ENCODE assay signal across 25 mouse cellular contexts in genomic region chr1:151585647-151586046, GRCm38 (mm10).
"Had no signal": no experiment of that assay in that cellular context is flagged by ENCODE, and none has a peak within 500 bp of the region (broad histone marks: within the 10 kb centered on the region; RNA-seq: fewer than 3 reads in every experiment).

No protein-coding gene starts in this region.

- H3K27ac ChIP-seq: heart, embryonic 10.5 days; hindbrain, embryonic 10.5 days; hindbrain, embryonic 12.5 days; hindbrain, embryonic 14.5 days; intestine, embryonic 15.5 days; layer of hippocampus, adult 2 months; left cerebral cortex, adult 2 months; limb, embryonic 10.5 days; limb, embryonic 12.5 days had no signal

- H3K4me2 ChIP-seq: heart, embryonic 12.5 days; hindbrain, embryonic 12.5 days; hindbrain, embryonic 14.5 days; intestine, embryonic 15.5 days; limb, embryonic 12.5 days; liver, embryonic 11.5 days had no signal

- ATAC-seq: hindbrain, embryonic 16.5 days; inflammation-experienced regulatory T-cells, adult 6 months; intestine, embryonic 15.5 days; intestine, postnatal 0 days had no signal

- H3K4me3 ChIP-seq: heart, embryonic 10.5 days; heart, embryonic 12.5 days; hindbrain, embryonic 10.5 days; hindbrain, embryonic 12.5 days; intestine, embryonic 15.5 days; layer of hippocampus, adult 2 months; left cerebral cortex, adult 2 months; limb, embryonic 10.5 days; limb, embryonic 12.5 days had no signal

- DNase-seq: gastrocnemius, postnatal 14 days; gastrocnemius, postnatal 36 days; heart, adult 18-20 months; heart, postnatal 10 days; heart, postnatal 4 days; kidney, adult 18-20 months; kidney, adult 8-10 months; kidney, postnatal 10 days; kidney, postnatal 25 days; kidney, postnatal 4 days; liver had no signal

- H3K9ac ChIP-seq: heart, embryonic 12.5 days; hindbrain, embryonic 12.5 days; hindbrain, embryonic 14.5 days; intestine, embryonic 15.5 days; limb, embryonic 12.5 days had no signal

- H3K27me3 ChIP-seq: heart, embryonic 12.5 days; hindbrain, embryonic 12.5 days; intestine, embryonic 15.5 days; limb, embryonic 12.5 days had no signal

- H3K9me3 ChIP-seq: heart, embryonic 10.5 days; heart, embryonic 12.5 days; hindbrain, embryonic 10.5 days; hindbrain, embryonic 12.5 days; intestine, embryonic 15.5 days; limb, embryonic 10.5 days; limb, embryonic 12.5 days had no signal

- H3K4me1 ChIP-seq: heart, embryonic 12.5 days; hindbrain, embryonic 10.5 days; hindbrain, embryonic 12.5 days; intestine, embryonic 15.5 days; limb, embryonic 12.5 days had no signal

- H3K36me3 ChIP-seq: heart, embryonic 10.5 days; heart, embryonic 12.5 days; hindbrain, embryonic 10.5 days; hindbrain, embryonic 12.5 days; intestine, embryonic 15.5 days; limb, embryonic 10.5 days; limb, embryonic 12.5 days had no signal
